Mouse (Mus musculus) limb, embryonic 11.5 days (tissue): ENCODE data around the gene Mark3. TPM values are rescaled to one million over a fixed set of nuclear protein-coding genes. Genes with fewer than 3 reads are reported as not detected.

Experiments used
- ATAC-seq: fragments of 200-750 bp; cut with Nextera tagmentation; 2 replicates; pipeline ENCODE4 v1.8.0; 2017; ENCODE audit warnings: low read depth; ENCODE audit not compliant: insufficient number of reproducible peaks, low FRiP score, low TSS enrichment
- DNase-seq: peaks from one replicate; pipeline ENCODE4 v3.0.0-alpha.2; 2015; ENCODE audit warnings: low spot score
- H3K27ac ChIP-seq: fragments of 300-500 bp; sonication (generic); replicated peaks from 2 replicates; pipeline ENCODE4 v1.5.1; 2014; ENCODE audit warnings: low read depth, mild to moderate bottlenecking, low read length
- H3K27me3 ChIP-seq: fragments of 300-500 bp; sonication (generic); 2 replicates; pipeline ENCODE4 v1.6.1; 2014; ENCODE audit warnings: mild to moderate bottlenecking, low read length, mixed read lengths; ENCODE audit not compliant: control insufficient read depth, insufficient read depth
- H3K36me3 ChIP-seq: fragments of 300-500 bp; sonication (generic); 2 replicates; pipeline ENCODE4 v1.6.1; 2014; ENCODE audit warnings: mild to moderate bottlenecking, low read length, moderate library complexity, mixed read lengths; ENCODE audit not compliant: control insufficient read depth, insufficient read depth
- H3K4me1 ChIP-seq: fragments of 300-500 bp; sonication (generic); 2 replicates; pipeline ENCODE4 v1.6.1; 2014; ENCODE audit warnings: low read length, mixed read lengths; ENCODE audit not compliant: control insufficient read depth, insufficient read depth
- H3K4me2 ChIP-seq: fragments of 300-500 bp; sonication (generic); 2 replicates; pipeline ENCODE4 v1.6.1; 2014; ENCODE audit warnings: low read depth, mild to moderate bottlenecking, moderate library complexity; ENCODE audit not compliant: severe bottlenecking
- H3K4me3 ChIP-seq: fragments of 300-500 bp; sonication (generic); 2 replicates; pipeline ENCODE4 v1.5.1; 2014; ENCODE audit warnings: low read depth, low read length
- H3K9ac ChIP-seq: fragments of 300-500 bp; sonication (generic); 2 replicates; pipeline ENCODE4 v1.6.1; 2014; ENCODE audit warnings: mild to moderate bottlenecking, low read length
- H3K9me3 ChIP-seq: fragments of 300-500 bp; sonication (generic); 2 replicates; pipeline ENCODE4 v1.6.1; 2016; ENCODE audit warnings: low read length; ENCODE audit not compliant: control insufficient read depth
- WGBS: fragments of 180-500 bp; shearing (Covaris S2); extraction: QIAGEN DNeasy Blood & Tissue Kit; methylation state at CpG from one replicate; pipeline ENCODE4 v1.1.7; 2014; 5-methylcytosine and 5-hydroxymethylcytosine counted together
- polyA plus RNA-seq: library from polyadenylated mRNA; unstranded; fragments of >200 nt; fragmentation: Nextera tagmentation; extraction: Ambion mirVana; gene quantifications from 2 replicates; pipeline ENCODE4 v1.2.1, GENCODE M21; 2014

The Mark3 gene
- polyA plus RNA-seq, 1 experiment from 2014 or later: 65.4 TPM

GRCm38 (mm10) chr12:111675797-111676580, 101.7 kb downstream of the Mark3 start:
- Histone ChIP-seq H3K27ac (no peak overlapping the region), H3K4me3 (no peak overlapping the region), H3K36me3 (0 out of 2 replicates have a peak, but pooled peaks cover under 1% of the 10 kb centered on the region), H3K27me3 (peaks cover 32% of the 10 kb centered on the region), H3K9me3 (no peaks in the 10 kb centered on the region), H3K4me1 (peaks cover 21% of the 10 kb centered on the region), H3K4me2 (no peak overlapping the region), H3K9ac (no peak overlapping the region)
- WGBS: 74% methylated on average over 6 of the region's 6 CpGs
- DNase-seq (no peak), ATAC-seq (no peak)

- 23% methylated on average over 5 of the region's 5 CpGs for WGBS
Measured at GRCm38 (mm10) chr12:111677421-111677820, 103.1 kb downstream of the Mark3 start.

GRCm38 (mm10) chr12:111677882-111678669, 103.8 kb downstream of the Mark3 start, which contains the start of gene Trmt61a:
Gene Trmt61a (plus strand): TSS chr12:111678105.
- peak within 1 kb of the TSS; percentile 70 for H3K9ac ChIP-seq
- H3K9me3 ChIP-seq: no peaks in the 10 kb centered on the region
- DNase-seq: peak; percentile 97
- H3K4me3 ChIP-seq: peak within 1 kb of the TSS; percentile 95
- H3K4me1 ChIP-seq: peaks cover 6% of the 10 kb centered on the region
- H3K27ac ChIP-seq: peak within 1 kb of the TSS; percentile 85
- H3K4me2 ChIP-seq: peak within 1 kb of the TSS; percentile 95
- under 1% methylated on average over 51 of the region's 51 CpGs for WGBS
- H3K27me3 ChIP-seq: peaks cover 12% of the 10 kb centered on the region
- H3K36me3 ChIP-seq: 0 out of 2 replicates have a peak, but pooled peaks cover 2% of the 10 kb centered on the region
- peak; percentile 85 for ATAC-seq

More at GRCm38 (mm10) chr12:111677421-111677820, 103.1 kb downstream of the Mark3 start:
- H3K9me3 ChIP-seq: no peaks in the 10 kb centered on the region
- H3K27ac ChIP-seq: peak overlapping the region; percentile 85
- peak overlapping the region; percentile 95 for H3K4me2 ChIP-seq
- H3K9ac ChIP-seq: peak overlapping the region; percentile 70
- DNase-seq (no peak), ATAC-seq (0 out of 2 replicates have a peak, but pooled peaks have one; percentile 3)
- H3K27me3 ChIP-seq: peaks cover 19% of the 10 kb centered on the region
- H3K4me3 ChIP-seq: peak overlapping the region; percentile 95
- H3K36me3 ChIP-seq: 0 out of 2 replicates have a peak, but pooled peaks cover 2% of the 10 kb centered on the region
- peaks cover 9% of the 10 kb centered on the region for H3K4me1 ChIP-seq

GRCm38 (mm10) chr12:111678670-111678933, 104.3 kb downstream of the Mark3 start:
- ATAC-seq (no peak), DNase-seq (no peak)
- Histone ChIP-seq H3K27me3 (peaks cover 9% of the 10 kb centered on the region), H3K4me3 (peak overlapping the region; percentile 95), H3K9me3 (no peaks in the 10 kb centered on the region), H3K4me1 (peaks cover 6% of the 10 kb centered on the region), H3K9ac (peak overlapping the region; percentile 70), H3K4me2 (peak overlapping the region; percentile 95), H3K27ac (no peak overlapping the region), H3K36me3 (0 out of 2 replicates have a peak, but pooled peaks cover 2% of the 10 kb centered on the region)
- 6% methylated on average over 13 of the region's 13 CpGs for WGBS

- no peaks in the 10 kb centered on the region for H3K9me3 ChIP-seq
- H3K4me1 ChIP-seq: peaks cover 6% of the 10 kb centered on the region
- H3K4me3 ChIP-seq: peak overlapping the region; percentile 95
- peaks cover 5% of the 10 kb centered on the region for H3K27me3 ChIP-seq
- DNase-seq: no peak
- H3K9ac ChIP-seq: no peak overlapping the region
- no peak for ATAC-seq
- peak overlapping the region; percentile 95 for H3K4me2 ChIP-seq
- 0 out of 2 replicates have a peak, but pooled peaks cover 2% of the 10 kb centered on the region for H3K36me3 ChIP-seq
- H3K27ac ChIP-seq: no peak overlapping the region
- WGBS: 57% methylated on average over 7 of the region's 7 CpGs
Measured at GRCm38 (mm10) chr12:111678997-111679396, 104.7 kb downstream of the Mark3 start.

GRCm38 (mm10) chr12:111680661-111681060, 106.3 kb downstream of the Mark3 start:
- WGBS: 94% methylated on average over 13 of the region's 13 CpGs
- Histone ChIP-seq H3K4me2 (no peak overlapping the region), H3K27me3 (no peaks in the 10 kb centered on the region), H3K9ac (no peak overlapping the region), H3K36me3 (0 out of 2 replicates have a peak, but pooled peaks cover 2% of the 10 kb centered on the region), H3K4me1 (peaks cover 6% of the 10 kb centered on the region), H3K27ac (no peak overlapping the region), H3K9me3 (no peaks in the 10 kb centered on the region), H3K4me3 (no peak overlapping the region)
- ATAC-seq (no peak), DNase-seq (no peak)

- H3K4me1 ChIP-seq: peaks cover 6% of the 10 kb centered on the region
- DNase-seq (no peak), ATAC-seq (no peak)
Measured at GRCm38 (mm10) chr12:111681305-111681704, 107.0 kb downstream of the Mark3 start.

GRCm38 (mm10) chr12:111682003-111682402, 107.7 kb downstream of the Mark3 start:
- no peak for ATAC-seq
- Histone ChIP-seq H3K4me2 (no peak overlapping the region), H3K9ac (no peak overlapping the region), H3K36me3 (0 out of 2 replicates have a peak, but pooled peaks cover 2% of the 10 kb centered on the region), H3K4me1 (peaks cover 6% of the 10 kb centered on the region), H3K27ac (no peak overlapping the region), H3K4me3 (no peak overlapping the region), H3K9me3 (no peaks in the 10 kb centered on the region), H3K27me3 (no peaks in the 10 kb centered on the region)
- DNase-seq: no peak
- WGBS: 84% methylated on average over 5 of the region's 5 CpGs

More at GRCm38 (mm10) chr12:111681305-111681704, 107.0 kb downstream of the Mark3 start:
- WGBS: 82% methylated on average over 8 of the region's 8 CpGs
- 0 out of 2 replicates have a peak, but pooled peaks cover 2% of the 10 kb centered on the region for H3K36me3 ChIP-seq
- no peak overlapping the region for H3K4me2 ChIP-seq
- no peaks in the 10 kb centered on the region for H3K9me3 ChIP-seq
- H3K4me3 ChIP-seq: no peak overlapping the region
- H3K27ac ChIP-seq: no peak overlapping the region
- no peak overlapping the region for H3K9ac ChIP-seq
- no peaks in the 10 kb centered on the region for H3K27me3 ChIP-seq
